Mouse (Mus musculus) kidney, adult 11 months (tissue): ENCODE measurements around the gene Mapk12.
A peak's percentile ranks its signal among the peaks of the same experiment; 100 is the strongest.

Experiments
- DNase-seq: peaks from one replicate; pipeline ENCODE4 v3.0.0; 2022

Gene Mapk12

DNA sequence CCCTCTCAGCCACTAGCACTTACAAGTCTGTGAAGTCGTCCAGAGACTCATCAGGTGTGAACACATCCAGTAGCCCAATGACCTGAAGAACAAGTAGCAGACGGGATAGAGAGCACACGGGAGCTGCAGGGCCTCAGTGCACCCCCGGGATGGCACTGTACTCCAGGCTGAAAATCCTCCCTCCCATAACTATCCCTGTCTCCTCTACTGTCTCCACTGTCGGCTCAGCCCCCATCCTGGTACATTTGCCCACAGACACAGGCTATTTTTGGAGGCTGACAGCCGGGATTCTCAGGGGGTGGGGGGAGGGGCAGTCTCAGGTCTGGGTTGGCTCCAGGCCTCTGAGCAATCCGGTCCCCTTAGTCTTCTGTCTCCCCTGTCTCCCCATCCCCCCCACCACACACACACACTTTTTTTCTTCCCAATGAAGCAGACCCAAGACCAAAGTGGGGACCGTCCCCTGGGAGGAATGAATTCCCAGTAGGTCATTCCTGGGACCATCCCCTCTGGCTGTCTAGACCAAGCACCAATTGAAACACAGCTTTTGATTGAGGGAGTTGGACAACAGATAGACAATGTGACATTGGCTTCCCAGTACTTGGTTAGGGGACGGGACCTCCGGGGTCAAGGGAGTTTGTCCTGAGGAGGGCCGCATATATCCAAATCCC is 3.0 kb downstream of the Mapk12 start:
- no peak for DNase-seq

DNA sequence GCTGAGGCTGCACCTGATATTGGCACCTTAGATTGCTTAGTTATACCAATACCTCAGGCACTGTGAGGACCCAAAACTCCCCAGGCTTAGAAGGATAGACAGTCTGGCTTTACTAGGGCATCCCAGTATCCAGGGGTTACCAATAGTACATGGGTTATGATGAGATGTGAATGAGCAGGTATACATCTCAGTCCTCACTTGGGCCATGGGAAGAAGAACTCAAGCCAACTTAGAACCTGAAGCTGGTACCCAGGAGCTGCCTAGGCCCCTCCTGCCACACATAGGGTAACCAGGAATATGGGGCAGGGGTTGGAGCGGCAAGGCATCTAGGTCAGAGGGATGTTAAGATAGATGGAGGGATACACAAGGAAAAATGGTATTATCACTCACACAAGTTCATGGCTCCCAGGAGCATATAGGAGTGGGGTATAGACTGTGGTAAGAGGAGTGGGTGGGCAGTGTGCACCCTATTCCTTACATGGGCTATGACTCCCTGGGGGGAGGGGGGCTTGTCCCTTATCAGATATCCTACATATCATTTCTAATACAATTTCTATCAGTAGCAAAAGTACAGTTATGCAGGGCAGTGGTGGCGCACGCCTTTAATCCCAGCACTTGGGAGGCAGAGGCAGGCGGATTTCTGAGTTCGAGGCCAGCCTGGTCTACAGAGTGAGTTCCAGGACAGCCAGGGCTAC is 3.9 kb downstream of the Mapk12 start:
- DNase-seq: no peak

DNA sequence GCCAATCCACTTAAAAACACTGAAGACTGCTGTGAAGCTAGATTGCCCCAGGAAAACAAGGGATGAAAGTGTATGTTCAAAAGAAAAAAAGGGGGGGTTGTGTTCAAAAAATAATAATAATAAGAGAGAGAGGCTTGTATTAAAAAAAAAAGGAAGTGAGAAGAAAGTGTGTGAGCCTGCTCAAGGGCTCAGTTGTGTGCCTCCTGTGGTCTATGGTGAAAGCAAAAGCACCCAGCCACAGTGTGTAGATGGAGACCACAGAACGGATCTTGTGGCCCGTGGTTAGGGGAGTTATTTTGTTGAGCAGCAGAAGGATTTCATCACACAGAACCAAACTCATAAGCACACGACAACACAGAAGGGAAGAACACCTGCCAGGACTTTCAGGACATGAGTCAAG is 9.2 kb downstream of the Mapk12 start:
- DNase-seq: no peak

DNA sequence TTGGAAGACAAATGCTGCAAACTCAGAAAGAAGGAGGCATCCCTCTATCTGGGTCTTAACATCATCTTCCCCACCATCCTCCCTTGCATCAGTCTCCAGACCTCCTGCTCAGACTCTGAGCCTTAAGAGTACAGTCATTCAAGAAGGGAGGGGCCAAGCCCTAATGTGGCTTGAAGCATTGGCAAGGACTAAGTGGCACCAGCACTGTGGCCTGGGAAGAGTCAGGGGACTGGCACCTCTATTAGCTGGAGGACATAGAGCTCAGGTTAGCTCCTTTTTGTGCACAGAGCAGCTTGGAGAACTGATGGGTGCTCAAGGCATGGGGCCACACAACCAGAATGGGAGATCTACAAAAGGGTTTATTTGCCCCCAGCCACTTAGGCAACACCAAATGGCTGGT is 10.3 kb downstream of the Mapk12 start:
- no peak for DNase-seq

DNA sequence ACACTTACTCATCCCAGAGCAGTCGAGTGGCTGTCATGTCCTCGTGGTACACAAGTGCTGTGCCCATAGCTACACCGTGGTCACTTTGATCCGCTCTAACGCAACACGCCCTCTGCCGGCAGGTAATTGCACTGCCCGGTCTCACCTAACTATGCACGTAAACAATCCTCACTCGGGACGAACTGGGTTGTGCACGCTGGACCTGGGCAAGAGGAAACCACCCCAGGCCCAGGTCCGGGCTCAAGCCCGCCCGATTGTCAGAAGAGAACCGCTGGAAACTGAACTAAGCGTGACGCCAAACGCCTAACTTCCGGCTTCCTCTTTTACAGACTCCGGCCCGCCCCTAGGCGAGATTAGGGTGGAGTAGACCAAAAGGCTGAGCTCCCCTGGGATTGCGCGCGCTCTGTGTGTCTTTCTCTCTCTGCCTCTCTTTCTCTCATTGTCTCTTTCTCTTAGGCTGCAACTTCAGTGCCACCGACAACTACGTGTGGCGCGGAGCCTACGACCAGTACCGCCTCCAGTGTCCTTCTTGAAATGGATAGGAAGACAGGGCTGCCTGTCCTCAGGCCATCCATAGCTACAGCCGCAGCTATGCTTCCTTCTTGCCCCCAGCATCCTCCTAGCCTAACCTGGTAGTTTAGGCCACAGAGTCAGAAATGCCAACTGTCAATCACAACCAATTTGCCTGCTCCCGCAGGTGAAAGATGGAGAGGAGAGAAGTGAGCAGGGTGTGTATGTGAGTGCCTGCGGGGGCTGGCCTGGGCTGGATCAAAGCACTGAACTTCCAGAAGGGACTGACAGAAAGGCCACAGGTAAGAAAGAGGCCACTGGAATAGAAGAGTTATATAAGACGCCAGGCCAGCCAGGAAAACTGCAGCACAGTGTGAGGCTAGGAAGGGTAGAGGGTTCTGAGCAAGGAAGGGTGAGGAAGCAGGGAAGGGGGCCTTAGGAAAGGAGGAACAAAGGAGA is 11.8 kb downstream of the Mapk12 start, which contains the start of gene Hdac10:
Hdac10 (minus strand) TSS at position 319 of the 969 bp plus-strand sequence.
- peak; percentile 88 for DNase-seq

DNA sequence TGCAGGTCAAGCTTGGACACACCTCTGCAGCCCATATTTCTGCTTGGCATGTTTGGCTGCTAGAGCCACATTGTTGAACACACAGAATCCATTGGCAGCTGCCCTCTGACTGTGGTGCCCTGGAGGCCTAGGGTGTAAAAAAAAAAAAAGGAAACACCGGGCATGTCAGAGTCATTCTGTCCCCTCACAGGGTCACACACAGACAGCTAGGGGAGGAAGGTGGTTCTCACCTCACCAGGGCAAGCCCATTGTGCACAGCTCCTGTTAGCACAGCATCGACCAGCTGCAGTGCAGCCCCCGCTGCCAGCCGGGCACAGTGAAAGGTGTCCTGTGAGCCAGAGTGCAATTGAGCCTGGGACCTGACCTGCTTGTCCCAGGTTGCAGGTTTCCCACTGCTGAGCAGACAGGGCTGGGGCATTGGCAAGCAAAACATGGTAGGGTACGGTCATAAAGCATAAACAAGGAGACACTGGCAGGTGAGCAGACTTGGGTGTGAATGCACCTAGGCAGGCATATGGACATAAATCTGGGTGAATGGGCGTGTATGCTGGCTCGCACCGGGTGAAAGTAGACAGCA is 13.1 kb downstream of the Mapk12 start:
- DNase-seq: no peak

DNA sequence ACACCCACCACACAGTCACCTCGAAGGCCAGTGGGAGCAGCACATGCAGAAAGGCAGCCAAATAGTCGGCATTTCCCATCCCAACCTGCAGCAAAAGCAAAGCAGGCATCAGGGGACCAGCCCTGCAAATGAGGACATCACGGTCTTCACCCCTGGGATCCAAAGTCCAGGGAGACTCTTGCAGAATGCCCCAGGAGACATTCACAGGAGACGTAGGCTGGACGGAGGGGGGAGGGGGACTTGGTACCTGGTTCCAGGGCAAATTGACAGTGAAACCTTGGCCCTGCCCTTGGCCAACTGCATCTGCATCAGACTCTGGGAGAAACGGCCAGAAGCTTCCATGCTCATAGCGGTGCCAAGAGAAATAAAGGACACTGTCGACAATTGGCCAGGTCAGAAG is 13.9 kb downstream of the Mapk12 start:
- DNase-seq: peak; percentile 48

DNA sequence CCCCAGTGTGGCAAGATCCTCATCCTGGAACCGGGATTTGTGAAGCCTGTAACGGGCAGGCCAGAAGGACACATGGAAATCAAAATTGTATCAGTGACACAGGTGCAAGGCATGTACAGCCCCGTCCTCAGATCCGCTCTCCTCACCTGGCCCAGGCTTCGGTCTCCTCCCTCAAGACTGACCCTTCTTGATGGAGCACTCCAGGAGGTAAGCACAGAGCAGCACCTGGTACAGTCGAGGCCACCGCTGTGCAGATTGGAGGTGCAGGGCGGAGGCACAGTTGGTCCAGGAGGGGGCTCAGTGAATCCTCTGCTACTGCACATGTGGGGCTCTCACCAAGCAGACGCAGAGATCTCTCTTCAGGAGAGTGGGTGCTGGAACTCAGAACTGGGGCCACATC is 15.2 kb downstream of the Mapk12 start:
- DNase-seq: no peak

DNA sequence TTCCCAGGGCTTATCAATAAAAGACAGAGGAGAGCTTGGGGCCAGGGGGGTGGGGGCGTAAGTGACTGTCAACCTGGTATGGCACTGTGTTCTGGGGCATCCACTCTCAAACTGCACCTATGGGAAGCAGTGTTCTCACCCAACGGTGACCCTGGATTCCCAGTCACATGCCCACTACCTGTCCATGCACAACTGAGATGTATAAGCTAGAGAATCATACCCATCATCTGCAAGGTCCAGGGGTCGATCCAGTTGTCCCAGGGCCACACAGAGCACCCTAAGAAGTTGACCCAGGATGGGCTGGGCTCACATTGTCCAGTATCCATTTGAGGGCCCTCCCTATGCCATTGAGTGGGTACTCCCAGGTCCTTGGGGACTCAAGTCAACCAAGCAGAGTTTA is 16.2 kb downstream of the Mapk12 start:
- no peak for DNase-seq

DNA sequence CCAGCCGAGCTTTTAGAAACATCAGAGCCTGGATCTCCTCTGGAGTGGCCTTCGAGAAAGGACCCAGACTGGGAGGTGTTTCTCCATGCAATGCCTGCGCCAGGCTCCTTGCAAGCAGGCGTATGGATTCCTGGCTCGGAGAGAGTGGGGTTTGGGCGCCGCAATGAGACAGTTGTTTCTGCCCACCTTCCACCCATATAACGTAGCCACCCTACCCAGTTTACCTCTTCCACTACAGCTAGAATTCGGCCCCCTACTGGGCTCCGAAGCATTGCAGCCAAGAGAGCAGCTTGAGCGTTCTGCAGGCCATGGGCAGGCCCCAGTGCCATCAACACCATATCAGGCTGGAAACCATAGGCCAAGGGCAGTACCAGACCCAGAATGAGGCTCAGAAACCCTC is 16.9 kb downstream of the Mapk12 start:
- DNase-seq: no peak

DNA sequence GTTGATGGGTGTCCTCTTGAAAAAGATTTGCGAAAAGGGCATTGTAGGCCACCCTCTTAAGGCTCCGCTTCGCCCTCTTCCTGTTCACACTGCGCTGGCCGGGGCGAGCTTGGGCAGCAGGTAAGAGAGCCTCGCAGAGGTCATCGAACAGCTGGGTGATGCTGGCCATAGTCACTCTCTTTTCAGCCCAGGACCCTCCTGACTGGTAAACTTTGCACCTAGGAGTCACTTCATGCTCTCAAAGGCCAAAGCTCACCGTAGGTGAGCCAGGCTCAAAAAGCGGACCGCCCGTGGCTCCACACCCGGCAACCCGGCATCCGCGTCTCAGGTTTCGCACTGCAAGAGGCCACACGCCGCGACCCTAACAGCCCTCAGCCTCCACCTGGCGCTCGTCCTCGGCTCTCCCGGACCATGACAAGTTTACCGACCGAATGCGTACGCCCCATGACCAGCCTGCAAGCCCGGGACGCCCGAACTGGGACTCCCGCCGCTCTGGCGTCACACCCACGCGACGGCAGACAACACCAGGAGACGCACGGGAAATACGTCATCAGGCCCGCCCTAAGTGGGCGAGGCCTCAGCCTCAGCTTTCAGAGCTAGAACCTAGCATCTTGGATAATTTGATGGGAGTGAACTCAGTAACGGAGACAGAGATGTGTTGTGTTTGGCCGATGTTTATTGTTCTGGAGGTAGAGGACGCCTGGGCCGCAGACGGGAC is 17.7 kb downstream of the Mapk12 start, which contains the start of gene Tubgcp6:
Tubgcp6 (minus strand) TSS at position 464 of the 718 bp plus-strand sequence.
- peak; percentile 92 for DNase-seq

DNA sequence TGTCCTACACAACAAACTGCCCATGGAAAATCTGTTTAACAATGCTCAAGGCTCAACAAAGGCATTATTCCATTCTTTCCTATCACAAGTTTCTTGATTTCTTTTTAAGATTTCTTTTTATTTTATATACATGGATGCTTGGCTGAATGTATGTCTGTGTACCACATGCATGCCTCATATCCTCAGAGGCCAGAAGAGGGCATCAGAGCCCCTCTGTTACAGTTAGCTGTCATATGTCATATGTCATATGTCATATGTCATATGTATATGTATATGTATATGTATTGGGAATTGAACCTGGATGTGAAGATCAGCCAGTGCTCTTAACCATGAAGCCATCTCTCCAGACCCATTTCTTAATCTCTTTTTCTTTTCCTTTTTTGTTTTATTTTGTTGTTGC is 22.5 kb downstream of the Mapk12 start:
- DNase-seq: no peak

DNA sequence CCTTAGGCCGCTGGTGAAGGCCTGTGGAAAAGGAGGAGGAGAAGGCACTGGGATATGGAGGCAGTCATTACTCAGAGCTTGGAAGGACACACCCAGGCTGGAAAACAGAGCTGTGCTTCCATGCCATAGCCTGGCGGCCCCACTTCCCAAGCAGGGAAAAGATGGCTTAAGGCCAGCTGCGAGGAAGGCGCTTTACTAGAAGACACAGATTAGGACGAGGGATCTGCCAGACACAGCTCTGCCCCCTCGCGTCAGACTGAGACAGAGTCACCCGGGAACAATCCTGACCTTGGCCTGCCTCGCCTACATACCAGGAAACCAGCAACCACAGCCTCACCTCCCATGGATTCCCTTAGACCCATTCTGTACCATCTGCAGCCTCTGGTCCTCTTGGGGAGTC is 30.4 kb downstream of the Mapk12 start:
- DNase-seq: no peak

DNA sequence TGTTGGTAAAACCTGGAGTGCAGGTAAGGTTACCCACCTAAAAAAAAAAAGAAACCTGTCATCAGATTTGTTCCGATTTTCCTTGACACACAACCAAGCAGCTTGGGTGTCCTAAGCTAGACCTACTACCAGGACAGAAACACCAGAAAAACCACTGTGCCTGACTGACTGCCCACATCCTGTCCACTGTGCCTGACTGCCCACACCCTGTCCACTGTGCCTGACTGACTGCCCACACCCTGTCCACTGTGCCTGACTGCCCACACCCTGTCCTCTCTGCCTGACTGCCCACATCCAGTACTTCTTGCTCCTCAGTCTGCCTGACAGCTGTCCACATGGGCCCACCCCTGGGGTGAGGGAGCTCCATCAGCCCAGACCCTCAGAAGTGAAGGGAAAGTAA is 33.5 kb downstream of the Mapk12 start:
- no peak for DNase-seq

DNA sequence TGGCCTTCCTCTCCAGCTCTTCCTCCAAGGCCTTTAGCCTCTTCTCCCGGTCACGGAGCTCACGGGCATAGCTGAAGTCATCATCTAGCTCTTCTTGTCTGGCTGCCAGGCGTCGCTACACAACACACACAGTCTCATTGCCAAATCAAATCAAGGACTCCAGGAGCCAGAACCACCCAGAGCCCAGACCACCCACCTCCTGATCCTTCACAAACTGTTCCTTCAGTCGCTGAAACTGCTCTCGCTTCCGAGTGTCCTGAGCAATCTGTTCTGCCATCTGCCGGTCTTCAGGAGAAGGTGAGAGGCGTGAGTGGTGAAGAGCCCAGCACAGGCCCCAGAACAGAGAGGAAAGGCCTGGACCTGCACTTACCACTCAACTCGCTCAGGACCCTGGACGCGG is 34.4 kb downstream of the Mapk12 start:
- no peak for DNase-seq

DNA sequence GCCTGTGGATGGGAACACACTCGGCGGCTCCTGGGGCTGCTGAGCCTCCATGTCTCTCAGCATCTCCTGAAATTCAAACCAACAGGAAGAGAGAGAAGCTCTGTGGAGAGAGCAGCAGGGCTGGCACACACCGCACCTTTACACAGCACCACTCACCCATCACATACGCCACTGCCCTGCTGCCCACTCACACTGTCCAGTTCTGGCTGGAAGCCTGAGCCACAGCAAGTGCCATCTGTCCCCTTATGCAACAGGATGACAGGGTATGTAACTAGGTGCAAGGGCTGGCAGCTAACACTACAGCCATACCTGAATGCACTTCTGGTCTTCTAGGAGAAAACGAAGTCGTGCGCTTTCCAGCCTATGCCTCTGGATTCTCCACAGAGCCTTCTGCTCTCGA is 36.1 kb downstream of the Mapk12 start:
- DNase-seq: no peak

DNA sequence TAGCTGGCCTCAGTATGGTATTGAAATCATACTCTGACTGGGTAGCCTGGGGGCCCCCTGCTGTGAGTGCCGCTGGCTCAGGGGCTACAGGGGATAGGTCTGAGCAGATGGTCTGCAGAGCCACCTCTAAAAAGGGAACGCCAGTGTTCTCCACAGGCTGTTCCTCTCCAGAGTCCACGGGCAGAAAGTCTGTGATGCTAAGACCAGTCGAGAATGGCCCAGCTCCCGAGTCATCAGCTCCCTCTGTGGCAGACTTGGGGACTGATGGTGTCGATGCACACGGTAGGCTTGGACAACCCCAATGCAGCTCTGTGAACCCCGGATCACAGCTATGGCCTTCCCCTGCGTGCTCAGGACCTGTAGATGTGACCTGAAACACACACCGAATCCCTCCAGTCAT is 36.6 kb downstream of the Mapk12 start:
- DNase-seq: no peak

DNA sequence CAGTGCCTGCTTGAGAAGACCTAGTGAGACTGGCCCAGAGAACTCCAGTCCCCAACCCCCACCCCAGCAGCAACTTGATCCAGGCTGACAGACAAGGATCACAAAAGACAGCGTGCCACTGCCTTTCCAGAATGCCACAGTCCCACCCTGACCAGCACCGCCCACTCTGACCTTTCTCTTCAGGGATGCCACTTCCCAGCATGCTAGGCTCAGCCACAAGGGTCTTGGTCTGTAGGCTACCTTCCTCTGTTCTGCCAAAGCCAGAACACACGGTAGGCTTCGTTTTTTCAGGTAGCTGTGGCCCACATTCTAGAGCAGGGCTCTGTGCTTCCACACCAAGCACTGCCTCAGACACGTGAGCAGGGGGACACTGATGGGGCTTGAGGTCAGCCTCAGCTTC is 37.9 kb downstream of the Mapk12 start:
- DNase-seq: no peak

DNA sequence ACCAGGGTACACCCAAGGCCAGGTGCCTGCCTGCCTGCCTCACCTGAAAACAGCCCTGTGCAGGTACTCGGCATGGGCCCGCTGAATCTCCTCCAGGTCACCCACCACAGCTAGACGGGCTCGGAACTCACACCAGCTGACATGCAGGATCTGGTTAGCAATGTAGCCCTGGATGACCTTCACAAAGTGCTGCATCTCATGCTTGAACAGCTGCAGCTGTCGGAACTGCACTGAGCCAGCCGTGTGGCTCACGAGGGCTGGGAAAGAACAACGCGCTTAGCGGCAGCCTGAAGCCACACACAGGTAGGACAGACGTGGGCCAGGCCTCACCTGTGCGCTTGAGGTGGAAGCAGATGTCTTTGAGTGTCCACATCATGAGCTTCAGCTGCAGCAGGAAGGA is 39.7 kb downstream of the Mapk12 start:
- no peak for DNase-seq

DNA sequence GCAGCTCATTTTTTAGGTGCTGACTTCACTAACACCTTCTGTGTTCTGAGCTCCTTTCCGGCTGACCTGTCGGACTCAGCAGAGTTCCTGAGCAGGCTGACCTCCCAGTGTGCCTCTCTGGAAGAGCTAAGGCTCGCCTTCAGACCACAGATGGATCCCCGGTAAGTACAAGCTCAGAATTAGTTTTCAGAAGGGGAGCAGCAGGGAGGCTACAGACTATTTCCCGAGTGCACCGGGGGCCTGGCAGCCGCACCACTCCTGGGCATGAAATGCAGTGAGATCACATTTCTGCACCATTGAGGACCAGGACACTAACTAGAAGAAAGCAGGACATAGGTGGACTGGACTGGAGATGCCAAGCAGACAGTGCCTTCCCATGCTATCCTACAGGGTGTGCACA is 41.9 kb downstream of the Mapk12 start:
- DNase-seq: no peak

DNA sequence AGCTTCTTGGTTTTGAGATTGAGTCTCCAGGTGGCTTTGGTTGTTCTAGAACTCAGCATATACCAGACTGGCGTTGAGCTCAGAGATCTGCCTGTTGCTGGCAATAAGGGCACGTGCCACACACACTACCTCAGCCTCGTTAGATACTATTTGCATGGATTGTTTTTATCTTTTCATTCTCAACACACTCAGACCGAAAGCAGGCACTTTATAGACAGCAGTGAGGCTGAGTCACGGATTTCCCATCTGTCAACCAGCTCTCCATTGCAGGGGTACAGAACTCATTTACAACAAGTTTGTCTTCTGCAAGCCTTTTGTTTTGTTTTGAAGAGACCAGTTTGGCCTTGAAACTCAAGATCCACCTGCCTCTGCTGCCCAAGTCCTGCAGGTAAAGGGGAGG is 43.1 kb downstream of the Mapk12 start:
- DNase-seq: no peak

DNA sequence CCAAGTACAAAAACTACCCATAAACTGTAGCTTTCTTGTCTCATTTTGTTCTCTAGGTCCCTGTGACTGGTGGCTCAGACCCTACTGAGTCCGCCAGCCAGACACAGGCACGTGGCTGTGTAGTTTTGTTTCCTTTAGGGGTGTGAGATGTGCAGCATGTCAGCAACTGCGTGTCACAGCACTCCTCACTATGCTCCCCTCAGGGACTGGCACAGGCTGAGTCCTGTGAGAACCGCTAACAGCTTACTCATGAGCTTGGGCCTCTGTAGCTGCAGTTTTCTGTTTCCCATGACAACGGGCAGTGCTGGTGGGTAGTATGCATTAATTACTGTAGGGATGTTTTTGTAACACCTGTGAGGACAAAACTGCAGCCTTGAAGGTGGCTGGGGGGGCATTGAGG is 48.3 kb downstream of the Mapk12 start:
- DNase-seq: no peak

DNA sequence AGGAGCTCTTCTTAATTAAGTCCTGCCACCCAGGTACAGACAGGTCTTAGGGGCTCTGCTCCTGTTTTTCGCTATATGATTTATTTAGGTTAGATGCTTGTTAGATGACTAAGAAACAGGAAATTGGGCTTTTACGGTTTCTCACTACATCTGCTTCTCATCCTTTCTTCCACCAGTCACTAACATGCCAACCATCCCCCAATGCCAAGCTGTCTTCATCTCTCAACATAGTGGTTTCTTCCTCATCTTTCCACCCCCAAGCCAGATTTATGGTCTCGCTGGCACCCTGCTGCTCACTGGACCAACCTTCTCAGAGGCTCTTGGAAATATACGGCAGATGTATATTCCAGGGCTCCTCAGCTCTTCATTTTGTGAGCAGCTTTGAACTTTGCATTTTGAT is 49.8 kb downstream of the Mapk12 start:
- no peak for DNase-seq
